Mouse (Mus musculus) forebrain, embryonic 10.5 days (tissue): Measurements from ENCODE around the gene Ptprd. TPM values are rescaled to one million over a fixed set of nuclear protein-coding genes. Genes with fewer than 3 reads are reported as not detected.

Source experiments
- DNase-seq: peaks from one replicate; pipeline ENCODE4 v3.0.0-alpha.2; 2017; ENCODE audit warnings: low spot score; ENCODE audit errors: extremely low spot score
- H3K27ac ChIP-seq: fragments of 300-500 bp; sonication (generic); 2 replicates; pipeline ENCODE4 v1.5.1; 2016; ENCODE audit warnings: mild to moderate bottlenecking
- H3K27me3 ChIP-seq: fragments of 300-500 bp; sonication (generic); 2 replicates; pipeline ENCODE4 v1.6.1; 2016; ENCODE audit warnings: mild to moderate bottlenecking; ENCODE audit not compliant: poor library complexity, severe bottlenecking
- H3K36me3 ChIP-seq: fragments of 300-500 bp; sonication (generic); replicated peaks from 2 replicates; pipeline ENCODE4 v1.6.1; 2016; ENCODE audit warnings: mild to moderate bottlenecking, moderate library complexity
- H3K4me1 ChIP-seq: fragments of 300-500 bp; sonication (generic); 2 replicates; pipeline ENCODE4 v1.6.1; 2016
- H3K4me3 ChIP-seq: fragments of 300-500 bp; sonication (generic); 2 replicates; pipeline ENCODE4 v1.5.1; 2016; ENCODE audit warnings: mild to moderate bottlenecking, moderate library complexity
- H3K9me3 ChIP-seq: fragments of 300-500 bp; sonication (generic); 2 replicates; pipeline ENCODE4 v1.6.1; 2016; ENCODE audit warnings: mild to moderate bottlenecking, moderate library complexity
- WGBS: fragments of 180-500 bp; shearing (Covaris S2); methylation state at CpG from one replicate; pipeline ENCODE4 v1.1.7; 2016; 5-methylcytosine and 5-hydroxymethylcytosine counted together
- microRNA-seq: library from miRNA; unstranded; fragments of <30 nt; microRNA quantifications from one replicate; pipeline ENCODE4, GENCODE M21; 2017
- polyA plus RNA-seq: library from polyadenylated mRNA; unstranded; fragments of >200 nt; fragmentation: Nextera tagmentation; extraction: Ambion mirVana; gene quantifications from 2 replicates; pipeline ENCODE4 v1.2.1, GENCODE M21; 2016

Gene Ptprd
- polyA plus RNA-seq, 1 experiment from 2014 or later, result 12.2 TPM

DNA sequence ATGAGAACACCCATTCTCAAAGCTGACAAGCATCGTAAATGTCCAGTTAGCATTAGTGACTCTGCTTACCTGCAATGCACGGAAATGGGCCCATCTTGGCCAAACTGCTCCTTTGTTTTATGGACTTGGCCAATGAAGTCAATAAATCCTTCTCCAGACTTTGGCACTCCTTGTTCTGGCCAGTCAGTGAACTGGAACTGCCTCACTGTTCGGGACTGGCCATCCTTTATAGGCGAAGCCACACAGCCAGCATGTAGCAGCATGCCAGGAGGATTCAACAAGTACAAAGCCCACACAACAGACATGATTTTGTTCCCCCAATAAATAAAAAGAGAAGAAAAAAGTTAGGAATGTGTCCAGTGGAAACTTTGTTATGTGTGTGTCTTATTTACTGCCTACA lies 2261.2 kb downstream of the Ptprd start:
- Histone ChIP-seq H3K27me3 (no peaks in the 10 kb centered on the region), H3K9me3 (no peaks in the 10 kb centered on the region), H3K27ac (no peak overlapping the region), H3K36me3 (no peaks in the 10 kb centered on the region; the same call in 1 of the 2 replicates), H3K4me1 (no peaks in the 10 kb centered on the region), H3K4me3 (no peak overlapping the region)
- no peak for DNase-seq
- 91% methylated on average over 4 of the region's 4 CpGs for WGBS

DNA sequence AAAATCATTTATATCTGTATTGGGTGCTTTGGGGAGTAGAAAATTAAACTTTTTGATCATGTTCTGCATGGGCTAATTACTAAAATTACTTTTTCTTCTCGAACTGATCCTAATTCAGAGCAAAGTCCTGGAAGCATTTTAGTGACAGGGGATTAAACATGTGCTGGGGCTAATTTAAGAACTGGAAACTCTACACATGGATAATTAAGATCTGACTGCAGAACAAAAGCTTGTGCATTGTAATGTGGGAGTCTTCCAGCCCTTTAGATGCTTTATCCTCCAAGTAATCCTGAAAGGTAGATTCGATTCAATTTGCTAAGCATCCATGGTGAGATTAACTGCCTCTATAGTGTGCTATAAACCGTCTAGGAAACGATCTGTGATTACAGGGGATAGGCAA lies 2316.9 kb downstream of the Ptprd start:
- H3K27me3 ChIP-seq, result no peaks in the 10 kb centered on the region
- H3K27ac ChIP-seq, result no peak overlapping the region
- 17% methylated on average over 4 of the region's 4 CpGs for WGBS
- H3K36me3 ChIP-seq, result no peaks in the 10 kb centered on the region
- H3K4me3 ChIP-seq, result no peak overlapping the region
- no peak for DNase-seq
- peaks cover 9% of the 10 kb centered on the region for H3K4me1 ChIP-seq
- no peaks in the 10 kb centered on the region for H3K9me3 ChIP-seq

Small RNAs within 50 kb of the gene (microRNA-seq; reads per million reads assigned to microRNA genes)
- gene Gm23159, result not detected
